Mouse (Mus musculus) layer of hippocampus, adult 2 months (tissue): Measurements from ENCODE around the gene Lrig1. TPM values are rescaled to one million over a fixed set of nuclear protein-coding genes. Genes with fewer than 3 reads are reported as not detected.

ENCODE experiments used
- DNase-seq, 2 experiments: peaks; one replicate each; pipeline ENCODE4 v3.0.0; 2022; ENCODE audit warnings: low spot score in 2 of 2
- H3K27ac ChIP-seq: fragments of 200-600 bp; 2 replicates; pipeline ENCODE4 v1.8.1; 2022
- H3K4me3 ChIP-seq: fragments of 200-600 bp; 2 replicates; pipeline ENCODE4 v1.8.1; 2022; ENCODE audit warnings: mild to moderate bottlenecking
- CTCF ChIP-seq: fragments of 200-600 bp; conservative IDR thresholded peaks from 2 replicates; pipeline ENCODE4 v1.8.1; 2022; ENCODE audit warnings: antibody characterized with exemption, mild to moderate bottlenecking, moderate library complexity
- long read RNA-seq, 2 experiments: library from polyadenylated mRNA; stranded (forward); transcript quantifications; one replicate each; pipeline ENCODE4 v2.0.0; 2021; ENCODE audit warnings: borderline mapping rate in 2 of 2
- total RNA-seq, 2 experiments: library from RNA; stranded (reverse); gene quantifications; 2 replicates each; pipeline ENCODE4 v1.2.3; 2021

The Lrig1 gene
- total RNA-seq = 10 to 100 TPM; 26.2 to 27.4 TPM
- long read RNA-seq, experiment 1, full-length matches to known transcripts = 8 of 14 reads
- long read RNA-seq, experiment 1, partial matches to known transcripts = 6 of 14 reads
- long read RNA-seq, experiment 1, other reads (novel, unspliced or antisense) = 0 of 14 reads
- long read RNA-seq, experiment 2, full-length matches to known transcripts = 6 of 19 reads
- long read RNA-seq, experiment 2, partial matches to known transcripts = 8 of 19 reads
- long read RNA-seq, experiment 2, other reads (novel, unspliced or antisense) = 5 of 19 reads

GRCm38 (mm10) chr6:94700067-94700491 is at the start of gene Lrig1:
Lrig1 (minus strand) TSS chr6:94700158.
- TF ChIP-seq CTCF = no peak
- peak; percentile 96 to 97 for DNase-seq
- peak within 1 kb of the TSS; percentile 87 for H3K4me3 ChIP-seq
- peak within 1 kb of the TSS; percentile 84 for H3K27ac ChIP-seq

GRCm38 (mm10) chr6:94749626-94750025 is 49.7 kb upstream of the Lrig1 start:
- H3K27ac ChIP-seq = no peak overlapping the region
- DNase-seq = no peak
- no peak overlapping the region for H3K4me3 ChIP-seq
- no peak for TF ChIP-seq CTCF

- no peak overlapping the region for H3K27ac ChIP-seq
- no peak overlapping the region for H3K4me3 ChIP-seq
- no peak for TF ChIP-seq CTCF
- no peak for DNase-seq
These were observed 48.4 kb upstream of the Lrig1 start for GRCm38 (mm10) chr6:94748361-94748760.

GRCm38 (mm10) chr6:94740117-94740729 is 40.3 kb upstream of the Lrig1 start:
- no peak overlapping the region for H3K4me3 ChIP-seq
- TF ChIP-seq CTCF = no peak

GRCm38 (mm10) chr6:94738647-94739046 is 38.7 kb upstream of the Lrig1 start:
- no peak for DNase-seq
- H3K27ac ChIP-seq = no peak overlapping the region
- TF ChIP-seq CTCF = no peak
- H3K4me3 ChIP-seq = no peak overlapping the region

More at GRCm38 (mm10) chr6:94740117-94740729, 40.3 kb upstream of the Lrig1 start:
- H3K27ac ChIP-seq = no peak overlapping the region
- no peak for DNase-seq

- no peak for TF ChIP-seq CTCF
- no peak overlapping the region for H3K27ac ChIP-seq
- no peak for DNase-seq
- H3K4me3 ChIP-seq = no peak overlapping the region
These were observed 33.9 kb upstream of the Lrig1 start for GRCm38 (mm10) chr6:94733878-94734277.

- no peak overlapping the region for H3K4me3 ChIP-seq
- no peak overlapping the region for H3K27ac ChIP-seq
- no peak for TF ChIP-seq CTCF
- no peak for DNase-seq
These were observed 29.9 kb upstream of the Lrig1 start for GRCm38 (mm10) chr6:94729847-94730246.

- no peak for DNase-seq
- no peak for TF ChIP-seq CTCF
- Histone ChIP-seq H3K4me3 (no peak overlapping the region), H3K27ac (no peak overlapping the region)
These were observed 29.2 kb upstream of the Lrig1 start for GRCm38 (mm10) chr6:94729132-94729531.

- TF ChIP-seq CTCF = no peak
- H3K4me3 ChIP-seq = no peak overlapping the region
- H3K27ac ChIP-seq = no peak overlapping the region
- no peak for DNase-seq
These were observed 24.7 kb upstream of the Lrig1 start for GRCm38 (mm10) chr6:94724612-94725011.

GRCm38 (mm10) chr6:94718607-94719346 is 18.8 kb upstream of the Lrig1 start:
- no peak overlapping the region for H3K4me3 ChIP-seq
- DNase-seq = no peak
- TF ChIP-seq CTCF = no peak
- H3K27ac ChIP-seq = no peak overlapping the region

GRCm38 (mm10) chr6:94717705-94718489 is 17.9 kb upstream of the Lrig1 start:
- Histone ChIP-seq H3K27ac (no peak overlapping the region), H3K4me3 (no peak overlapping the region)
- TF ChIP-seq CTCF = no peak
- DNase-seq = peak; percentile 30 to 49

- Histone ChIP-seq H3K4me3 (no peak overlapping the region), H3K27ac (no peak overlapping the region)
- no peak for DNase-seq
- no peak for TF ChIP-seq CTCF
These were observed 15.6 kb upstream of the Lrig1 start for GRCm38 (mm10) chr6:94715645-94715940.
